Mouse (Mus musculus) liver, embryonic 16.5 days (tissue): ENCODE measurements around the gene Erbb4. TPM values are rescaled to one million over a fixed set of nuclear protein-coding genes. Genes with fewer than 3 reads are reported as not detected.

Experiments
- ATAC-seq: fragments of 200-750 bp; cut with Nextera tagmentation; 2 replicates; pipeline ENCODE4 v1.8.0; 2017; ENCODE audit warnings: low read depth, mild to moderate bottlenecking, moderate number of reproducible peaks, moderate library complexity
- H3K27ac ChIP-seq: fragments of 300-500 bp; sonication (generic); 2 replicates; pipeline ENCODE4 v1.5.1; 2014; ENCODE audit warnings: mild to moderate bottlenecking, low read length
- H3K27me3 ChIP-seq: fragments of 300-500 bp; sonication (generic); 2 replicates; pipeline ENCODE4 v1.6.1; 2014; ENCODE audit warnings: low read depth, low read length, mixed read lengths; ENCODE audit not compliant: control insufficient read depth, insufficient read depth
- H3K36me3 ChIP-seq: fragments of 300-500 bp; sonication (generic); 2 replicates; pipeline ENCODE4 v1.6.1; 2014; ENCODE audit warnings: mild to moderate bottlenecking; ENCODE audit not compliant: control insufficient read depth, insufficient read depth
- H3K4me1 ChIP-seq: fragments of 300-500 bp; sonication (generic); 2 replicates; pipeline ENCODE4 v1.6.1; 2014; ENCODE audit warnings: low read depth, low read length, mixed read lengths; ENCODE audit not compliant: control insufficient read depth
- H3K4me2 ChIP-seq: fragments of 300-500 bp; sonication (generic); 2 replicates; pipeline ENCODE4 v1.6.1; 2014; ENCODE audit warnings: low read depth, low read length, mixed read lengths
- H3K4me3 ChIP-seq: fragments of 300-500 bp; sonication (generic); 2 replicates; pipeline ENCODE4 v1.5.1; 2014; ENCODE audit warnings: low read depth, mild to moderate bottlenecking, low read length
- H3K9ac ChIP-seq: fragments of 300-500 bp; sonication (generic); 2 replicates; pipeline ENCODE4 v1.6.1; 2014; ENCODE audit warnings: low read depth, low read length
- H3K9me3 ChIP-seq: fragments of 300-500 bp; sonication (generic); replicated peaks from 2 replicates; pipeline ENCODE4 v1.6.1; 2016; ENCODE audit warnings: low read length; ENCODE audit not compliant: control insufficient read depth
- WGBS: fragments of 180-500 bp; shearing (Covaris S2); extraction: QIAGEN DNeasy Blood & Tissue Kit; methylation state at CpG from one replicate; pipeline ENCODE4 v1.1.7; 2014; ENCODE audit not compliant: insufficient replicate concordance; 5-methylcytosine and 5-hydroxymethylcytosine counted together
- polyA plus RNA-seq: library from polyadenylated mRNA; unstranded; fragments of >200 nt; fragmentation: Nextera tagmentation; extraction: Ambion mirVana; gene quantifications from 2 replicates; pipeline ENCODE4 v1.2.1, GENCODE M21; 2015

The Erbb4 gene
- polyA plus RNA-seq = 0.01 TPM in 1 of 2 replicates, not detected in the other

GRCm38 (mm10) chr1:69107485-69108158 lies at the start of gene Erbb4:
TSS of gene Erbb4 (minus strand) at chr1:69108059.
- ATAC-seq = no peak
- H3K27me3 ChIP-seq = peaks cover 47% of the 10 kb centered on the region
- under 1% methylated on average over 61 of the region's 63 CpGs for WGBS
- peak within 1 kb of the TSS; percentile 64 for H3K4me2 ChIP-seq
- H3K4me1 ChIP-seq = no peaks in the 10 kb centered on the region
- no peaks in the 10 kb centered on the region for H3K36me3 ChIP-seq
- H3K9ac ChIP-seq = no peak within 1 kb of the TSS
- H3K4me3 ChIP-seq = peak within 1 kb of the TSS; percentile 46
- H3K27ac ChIP-seq = no peak within 1 kb of the TSS
- no peaks in the 10 kb centered on the region for H3K9me3 ChIP-seq

GRCm38 (mm10) chr1:69157346-69157745 lies 49.5 kb upstream of the Erbb4 start:
- Histone ChIP-seq H3K36me3 (no peaks in the 10 kb centered on the region), H3K4me1 (no peaks in the 10 kb centered on the region), H3K9ac (no peak overlapping the region), H3K4me2 (no peak overlapping the region), H3K4me3 (no peak overlapping the region), H3K27ac (no peak overlapping the region), H3K9me3 (no peaks in the 10 kb centered on the region), H3K27me3 (no peaks in the 10 kb centered on the region)
- no peak for ATAC-seq
- 47% methylated on average over 2 of the region's 2 CpGs for WGBS

- no peaks in the 10 kb centered on the region for H3K36me3 ChIP-seq
- no peak overlapping the region for H3K9ac ChIP-seq
- H3K27me3 ChIP-seq = no peaks in the 10 kb centered on the region
- no peak overlapping the region for H3K4me3 ChIP-seq
- H3K4me1 ChIP-seq = no peaks in the 10 kb centered on the region
- no peak for ATAC-seq
- H3K4me2 ChIP-seq = no peak overlapping the region
- H3K27ac ChIP-seq = no peak overlapping the region
- H3K9me3 ChIP-seq = no peaks in the 10 kb centered on the region
Measured at GRCm38 (mm10) chr1:69141341-69141740, 33.5 kb upstream of the Erbb4 start.

GRCm38 (mm10) chr1:69139519-69139868 lies 31.6 kb upstream of the Erbb4 start:
- no peak for ATAC-seq
- Histone ChIP-seq H3K4me2 (no peak overlapping the region), H3K9ac (no peak overlapping the region), H3K36me3 (no peaks in the 10 kb centered on the region), H3K27ac (no peak overlapping the region), H3K4me3 (no peak overlapping the region), H3K4me1 (no peaks in the 10 kb centered on the region), H3K27me3 (no peaks in the 10 kb centered on the region), H3K9me3 (no peaks in the 10 kb centered on the region)
- WGBS = 49% methylated on average over 6 of the region's 6 CpGs

- Histone ChIP-seq H3K4me2 (no peak overlapping the region), H3K4me1 (no peaks in the 10 kb centered on the region), H3K27ac (no peak overlapping the region), H3K36me3 (no peaks in the 10 kb centered on the region), H3K27me3 (no peaks in the 10 kb centered on the region), H3K4me3 (no peak overlapping the region), H3K9ac (no peak overlapping the region), H3K9me3 (no peaks in the 10 kb centered on the region)
- no peak for ATAC-seq
- WGBS = 33% methylated on average over 4 of the region's 4 CpGs
Measured at GRCm38 (mm10) chr1:69138856-69139518, 31.1 kb upstream of the Erbb4 start.

GRCm38 (mm10) chr1:69124147-69124848 lies 16.4 kb upstream of the Erbb4 start:
- no peak overlapping the region for H3K27ac ChIP-seq
- no peak for ATAC-seq
- WGBS = 61% methylated on average over 1 of the region's 1 CpGs
- no peaks in the 10 kb centered on the region for H3K4me1 ChIP-seq
- no peak overlapping the region for H3K4me3 ChIP-seq
- H3K9me3 ChIP-seq = no peaks in the 10 kb centered on the region
- no peaks in the 10 kb centered on the region for H3K27me3 ChIP-seq
- no peak overlapping the region for H3K9ac ChIP-seq
- no peak overlapping the region for H3K4me2 ChIP-seq
- H3K36me3 ChIP-seq = no peaks in the 10 kb centered on the region

- Histone ChIP-seq H3K27ac (no peak overlapping the region), H3K36me3 (no peaks in the 10 kb centered on the region), H3K4me1 (no peaks in the 10 kb centered on the region), H3K27me3 (no peaks in the 10 kb centered on the region), H3K4me3 (no peak overlapping the region), H3K4me2 (no peak overlapping the region), H3K9ac (no peak overlapping the region), H3K9me3 (no peaks in the 10 kb centered on the region)
- no peak for ATAC-seq
- 65% methylated on average over 4 of the region's 4 CpGs for WGBS
Measured at GRCm38 (mm10) chr1:69118249-69118938, 10.5 kb upstream of the Erbb4 start.

- no peaks in the 10 kb centered on the region for H3K9me3 ChIP-seq
- no peak overlapping the region for H3K9ac ChIP-seq
- 0 out of 2 replicates have a peak, but pooled peaks have one; percentile 30 for ATAC-seq
- no peaks in the 10 kb centered on the region for H3K4me1 ChIP-seq
- no peaks in the 10 kb centered on the region for H3K36me3 ChIP-seq
- peak overlapping the region; percentile 46 for H3K4me3 ChIP-seq
- H3K27me3 ChIP-seq = peaks cover 45% of the 10 kb centered on the region
- WGBS = 4% methylated on average over 20 of the region's 20 CpGs
- no peak overlapping the region for H3K27ac ChIP-seq
- H3K4me2 ChIP-seq = peak overlapping the region; percentile 64
Measured at GRCm38 (mm10) chr1:69108159-69108925, 483 bp upstream of the Erbb4 start.
